Mouse (Mus musculus): ENCODE data around the gene Cdkal1.

DNA sequence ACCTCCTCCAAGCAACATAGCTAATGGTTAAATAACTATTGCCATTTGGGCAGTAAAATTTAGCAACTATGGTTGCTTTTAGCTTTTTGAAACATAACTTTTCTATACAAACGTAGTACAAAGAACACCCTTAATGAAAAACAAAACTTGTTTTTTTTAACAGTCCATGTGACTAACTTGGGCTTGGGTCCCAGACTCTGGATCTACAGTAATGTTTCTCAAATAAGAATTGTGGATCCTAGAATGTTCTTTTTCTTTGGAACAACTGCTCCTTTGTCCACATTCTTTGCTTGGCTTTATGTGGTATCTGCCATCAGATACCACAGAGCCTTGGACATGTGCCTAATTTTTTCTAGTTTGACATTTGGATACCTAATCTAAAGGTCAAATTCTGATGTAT, 304.6 kb downstream of the Cdkal1 start:
- TF ChIP-seq CTCF (IDR thresholded peaks at IDR 0.05; ENCODE audit: control insufficient read depth, insufficient read depth, low read length) (no peak), POLR2A (IDR thresholded peaks at IDR 0.05; ENCODE audit: borderline replicate concordance, control insufficient read depth, low read depth, low read length) (no peak)
